Mouse (Mus musculus): Measurements from ENCODE around the gene Soat1. TPM values are rescaled to one million over a fixed set of nuclear protein-coding genes. Genes with fewer than 3 reads are reported as not detected.
"Not testable (repeated sequence)": the region's sequence is repeated elsewhere in the genome, so short reads cannot be mapped to it uniquely, and the experiment has no call there.

Gene Soat1
- total RNA-seq (2022): 10 to 100 TPM; 55.0 to 67.6 (median 59.7) TPM

GRCm38 (mm10) chr1:156473961-156474503, at the start of gene Soat1:
TSS of gene Soat1 (minus strand) at chr1:156474331.
- peak; percentile 83 to 84 for DNase-seq (ENCODE audit: low spot score in 2 of 2)

GRCm38 (mm10) chr1:156523842-156524241, 49.7 kb upstream of the Soat1 start, which contains the start of gene Gm10031:
TSS of gene Gm10031 (plus strand) at chr1:156524012.
- DNase-seq (ENCODE audit: low spot score in 2 of 2): not testable (repeated sequence)

- no peak for DNase-seq (ENCODE audit: low spot score in 2 of 2)
Measured at GRCm38 (mm10) chr1:156521796-156522517, 47.8 kb upstream of the Soat1 start.

- DNase-seq (ENCODE audit: low spot score in 2 of 2): no peak
Measured at GRCm38 (mm10) chr1:156520136-156520780, 46.1 kb upstream of the Soat1 start.

GRCm38 (mm10) chr1:156507753-156508152, 33.6 kb upstream of the Soat1 start:
- DNase-seq (ENCODE audit: low spot score in 2 of 2): no peak

GRCm38 (mm10) chr1:156505901-156506300, 31.8 kb upstream of the Soat1 start:
- DNase-seq (ENCODE audit: low spot score in 2 of 2): no peak

- no peak for DNase-seq (ENCODE audit: low spot score in 2 of 2)
Measured at GRCm38 (mm10) chr1:156504945-156505523, 30.9 kb upstream of the Soat1 start.

- no peak for DNase-seq (ENCODE audit: low spot score in 2 of 2)
Measured at GRCm38 (mm10) chr1:156496910-156497309, 22.8 kb upstream of the Soat1 start.

- DNase-seq (ENCODE audit: low spot score in 2 of 2): no peak
Measured at GRCm38 (mm10) chr1:156495025-156495424, 20.9 kb upstream of the Soat1 start.

GRCm38 (mm10) chr1:156491226-156491796, 17.2 kb upstream of the Soat1 start:
- no peak for DNase-seq (ENCODE audit: low spot score in 2 of 2)

GRCm38 (mm10) chr1:156488031-156488430, 13.9 kb upstream of the Soat1 start:
- no peak for DNase-seq (ENCODE audit: low spot score in 2 of 2)

GRCm38 (mm10) chr1:156487498-156487897, 13.4 kb upstream of the Soat1 start:
- DNase-seq (ENCODE audit: low spot score in 2 of 2): no peak

GRCm38 (mm10) chr1:156481826-156482225, 7.7 kb upstream of the Soat1 start:
- DNase-seq (ENCODE audit: low spot score in 2 of 2): no peak

GRCm38 (mm10) chr1:156476535-156476934, 2.4 kb upstream of the Soat1 start:
- no peak for DNase-seq (ENCODE audit: low spot score in 2 of 2)

GRCm38 (mm10) chr1:156476016-156476415, 1.9 kb upstream of the Soat1 start:
- DNase-seq (ENCODE audit: low spot score in 2 of 2): no peak

- no peak for DNase-seq (ENCODE audit: low spot score in 2 of 2)
Measured at GRCm38 (mm10) chr1:156474854-156475253, 723 bp upstream of the Soat1 start.

- DNase-seq (ENCODE audit: low spot score in 2 of 2): no peak
Measured at GRCm38 (mm10) chr1:156473003-156473402, 1.1 kb downstream of the Soat1 start.

GRCm38 (mm10) chr1:156471955-156472354, 2.2 kb downstream of the Soat1 start:
- no peak for DNase-seq (ENCODE audit: low spot score in 2 of 2)

- DNase-seq (ENCODE audit: low spot score in 2 of 2): no peak
Measured at GRCm38 (mm10) chr1:156471071-156471470, 3.1 kb downstream of the Soat1 start.

GRCm38 (mm10) chr1:156470557-156470956, 3.6 kb downstream of the Soat1 start:
- no peak for DNase-seq (ENCODE audit: low spot score in 2 of 2)

GRCm38 (mm10) chr1:156468576-156468975, 5.6 kb downstream of the Soat1 start:
- DNase-seq (ENCODE audit: low spot score in 2 of 2): no peak
